Mouse (Mus musculus) lung, postnatal 0 days (tissue): ENCODE measurements around the gene Safb. TPM values are rescaled to one million over a fixed set of nuclear protein-coding genes. Genes with fewer than 3 reads are reported as not detected.
"Not testable (repeated sequence)": the region's sequence is repeated elsewhere in the genome, so short reads cannot be mapped to it uniquely, and the experiment has no call there.

ENCODE experiments used
- ATAC-seq: fragments of 200-750 bp; cut with Nextera tagmentation; 2 replicates; pipeline ENCODE4 v1.8.0; 2017; ENCODE audit warnings: moderate library complexity
- DNase-seq: peaks from one replicate; pipeline ENCODE4 v3.0.0-alpha.2; 2016; ENCODE audit warnings: low spot score
- H3K27ac ChIP-seq: fragments of 300-500 bp; sonication (generic); 2 replicates; pipeline ENCODE4 v1.5.1; 2014; ENCODE audit warnings: antibody characterized with exemption, mild to moderate bottlenecking, low read length, mixed read lengths
- H3K27me3 ChIP-seq: fragments of 300-500 bp; sonication (generic); replicated peaks from 2 replicates; pipeline ENCODE4 v1.6.1; 2014; ENCODE audit warnings: low read length, mixed read lengths; ENCODE audit not compliant: insufficient read depth
- H3K36me3 ChIP-seq: fragments of 300-500 bp; sonication (generic); 2 replicates; pipeline ENCODE4 v1.6.1; 2014; ENCODE audit warnings: low read length, mixed read lengths; ENCODE audit not compliant: insufficient read depth
- H3K4me1 ChIP-seq: fragments of 300-500 bp; sonication (generic); 2 replicates; pipeline ENCODE4 v1.6.1; 2014; ENCODE audit warnings: antibody characterized with exemption, low read depth, low read length, mixed read lengths; ENCODE audit not compliant: insufficient read depth
- H3K4me2 ChIP-seq: fragments of 300-500 bp; sonication (generic); replicated peaks from 2 replicates; pipeline ENCODE4 v1.6.1; 2014; ENCODE audit warnings: low read depth, mild to moderate bottlenecking, low read length, moderate library complexity, mixed read lengths
- H3K4me3 ChIP-seq: fragments of 300-500 bp; sonication (generic); 2 replicates; pipeline ENCODE4 v1.5.1; 2014; ENCODE audit warnings: low read depth, low read length
- H3K9ac ChIP-seq: fragments of 300-500 bp; sonication (generic); replicated peaks from 2 replicates; pipeline ENCODE4 v1.6.1; 2014; ENCODE audit warnings: low read depth, mild to moderate bottlenecking
- H3K9me3 ChIP-seq: fragments of 300-500 bp; sonication (generic); 2 replicates; pipeline ENCODE4 v1.6.1; 2016; ENCODE audit warnings: low read length, mixed read lengths
- CTCF ChIP-seq: IDR thresholded peaks from 2 replicates; pipeline ENCODE4 v1.5.1; 2016; ENCODE audit warnings: antibody characterized with exemption, mild to moderate bottlenecking
- EP300 ChIP-seq: IDR thresholded peaks from 2 replicates; pipeline ENCODE4 v1.6.1; 2016; ENCODE audit warnings: antibody characterized with exemption, mild to moderate bottlenecking, control low read depth
- WGBS: fragments of 180-500 bp; shearing (Covaris S2); extraction: QIAGEN DNeasy Blood & Tissue Kit; methylation state at CpG from one replicate; pipeline ENCODE4 v1.1.7; 2014; 5-methylcytosine and 5-hydroxymethylcytosine counted together
- polyA plus RNA-seq: library from polyadenylated mRNA; unstranded; fragments of >200 nt; fragmentation: Nextera tagmentation; extraction: Ambion mirVana; gene quantifications from 2 replicates; pipeline ENCODE4 v1.2.1, GENCODE M21; 2015

Safb gene
- polyA plus RNA-seq, 1 experiment from 2014 or later = 43.4 TPM

- H3K4me2 ChIP-seq = peak within 1 kb of the TSS; percentile 74
- peak within 1 kb of the TSS; percentile 90 for H3K27ac ChIP-seq
- H3K4me3 ChIP-seq = peak within 1 kb of the TSS; percentile 65
- DNase-seq (peak; percentile 95), ATAC-seq (peak; percentile 61)
- peaks cover 14% of the 10 kb centered on the region for H3K4me1 ChIP-seq
- H3K27me3 ChIP-seq = no peaks in the 10 kb centered on the region
- TF ChIP-seq EP300 (peak; percentile 29; the same call in 1 of the 2 replicates), CTCF (peak; percentile 98)
- WGBS = under 1% methylated on average over 52 of the region's 52 CpGs
- peaks cover 5% of the 10 kb centered on the region; the same call in 1 of the 2 replicates for H3K36me3 ChIP-seq
- H3K9me3 ChIP-seq = no peaks in the 10 kb centered on the region
- peak within 1 kb of the TSS; percentile 72 for H3K9ac ChIP-seq
These were observed 28.7 kb downstream of the Safb start, which contains the start of gene Rpl36 for GRCm38 (mm10) chr17:56613236-56613844. Rpl36 (plus strand) TSS chr17:56613416.

- peak overlapping the region; percentile 74 for H3K4me2 ChIP-seq
- H3K27me3 ChIP-seq, H3K9me3 ChIP-seq, ATAC-seq, DNase-seq: not testable (repeated sequence)
- peak overlapping the region; percentile 65 for H3K4me3 ChIP-seq
- H3K4me1 ChIP-seq = peaks cover 11% of the 10 kb centered on the region; the same call in 1 of the 2 replicates
- WGBS = under 1% methylated on average over 22 of the region's 26 CpGs
- peaks cover 10% of the 10 kb centered on the region; the same call in 1 of the 2 replicates for H3K36me3 ChIP-seq
- peak overlapping the region; percentile 90 for H3K27ac ChIP-seq
- H3K9ac ChIP-seq = peak overlapping the region; percentile 72
These were observed 29.3 kb downstream of the Safb start for GRCm38 (mm10) chr17:56613893-56614292.

GRCm38 (mm10) chr17:56614391-56615135, 29.9 kb downstream of the Safb start:
- 19% methylated on average over 14 of the region's 14 CpGs for WGBS
- TF ChIP-seq CTCF (no peak), EP300 (no peak)
- Histone ChIP-seq H3K4me2 (peak overlapping the region; percentile 74), H3K9ac (peak overlapping the region; percentile 72), H3K9me3 (no peaks in the 10 kb centered on the region), H3K27me3 (no peaks in the 10 kb centered on the region), H3K27ac (no peak overlapping the region; the same call in 1 of the 2 replicates), H3K4me1 (peaks cover 11% of the 10 kb centered on the region; the same call in 1 of the 2 replicates), H3K36me3 (peaks cover 11% of the 10 kb centered on the region; the same call in 1 of the 2 replicates), H3K4me3 (peak overlapping the region; percentile 65)
- DNase-seq (no peak), ATAC-seq (no peak)

GRCm38 (mm10) chr17:56615136-56615784, 30.6 kb downstream of the Safb start:
- 79% methylated on average over 11 of the region's 11 CpGs for WGBS

DNA sequence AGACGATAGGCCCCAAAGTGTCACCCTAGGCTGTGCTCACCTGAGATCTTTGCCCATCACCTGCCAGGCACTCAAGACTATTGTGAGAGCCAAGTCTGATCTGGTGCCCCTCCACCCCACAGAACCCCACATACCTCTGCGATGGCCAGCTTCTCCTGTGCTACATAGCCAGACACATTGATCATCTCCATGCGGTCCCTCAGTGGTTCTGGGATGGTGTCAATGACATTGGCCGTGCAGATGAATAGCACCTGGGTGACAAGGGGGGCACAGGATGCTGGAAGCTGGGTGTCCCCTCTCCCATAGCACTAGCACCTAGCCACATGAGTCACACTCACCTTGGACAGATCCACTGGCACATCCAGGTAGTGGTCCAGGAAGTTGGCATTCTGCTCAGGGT, 31.2 kb downstream of the Safb start:
- no peaks in the 10 kb centered on the region for H3K9me3 ChIP-seq
- H3K27ac ChIP-seq = no peak overlapping the region
- H3K4me3 ChIP-seq = no peak overlapping the region
- no peak for DNase-seq
- H3K9ac ChIP-seq = no peak overlapping the region
- H3K4me2 ChIP-seq = no peak overlapping the region
- peaks cover 13% of the 10 kb centered on the region; the same call in 1 of the 2 replicates for H3K36me3 ChIP-seq
- no peaks in the 10 kb centered on the region for H3K27me3 ChIP-seq
- TF ChIP-seq EP300 = no peak
- TF ChIP-seq CTCF = no peak
- no peak for ATAC-seq
- WGBS = 95% methylated on average over 4 of the region's 4 CpGs
- H3K4me1 ChIP-seq = peaks cover 6% of the 10 kb centered on the region; the same call in 1 of the 2 replicates

More at GRCm38 (mm10) chr17:56615136-56615784, 30.6 kb downstream of the Safb start:
- peaks cover 8% of the 10 kb centered on the region; the same call in 1 of the 2 replicates for H3K4me1 ChIP-seq
- no peaks in the 10 kb centered on the region for H3K27me3 ChIP-seq
- H3K9me3 ChIP-seq = no peaks in the 10 kb centered on the region
- H3K27ac ChIP-seq = no peak overlapping the region
- ATAC-seq (no peak), DNase-seq (no peak)
- H3K36me3 ChIP-seq = peaks cover 11% of the 10 kb centered on the region; the same call in 1 of the 2 replicates
- no peak overlapping the region for H3K4me3 ChIP-seq
- no peak for TF ChIP-seq CTCF
- TF ChIP-seq EP300 = no peak
- H3K9ac ChIP-seq = no peak overlapping the region
- no peak overlapping the region for H3K4me2 ChIP-seq

DNA sequence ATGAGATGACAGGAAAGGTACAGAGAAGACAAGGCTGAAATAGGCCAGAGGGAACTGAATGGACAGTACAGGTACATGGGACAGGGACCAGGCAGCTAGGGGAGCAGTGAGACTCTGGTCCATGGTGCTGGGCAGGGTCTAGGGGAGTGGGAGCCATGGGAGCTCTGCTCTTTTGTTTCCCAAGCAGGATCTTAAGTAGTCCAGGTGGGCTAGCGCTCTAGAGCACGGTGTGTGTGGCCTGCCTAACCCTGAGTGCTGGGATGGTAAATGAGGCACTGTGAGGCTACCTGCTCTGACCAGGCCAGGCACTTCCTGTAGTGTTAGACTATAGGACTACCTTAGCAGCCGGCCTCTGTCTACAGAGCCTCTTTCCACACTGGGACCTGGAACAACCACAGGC, 32.1 kb downstream of the Safb start:
- Histone ChIP-seq H3K9me3 (no peaks in the 10 kb centered on the region), H3K4me1 (peaks cover 6% of the 10 kb centered on the region; the same call in 1 of the 2 replicates), H3K4me2 (no peak overlapping the region), H3K27ac (no peak overlapping the region), H3K27me3 (no peaks in the 10 kb centered on the region), H3K4me3 (no peak overlapping the region), H3K9ac (no peak overlapping the region), H3K36me3 (peaks cover 15% of the 10 kb centered on the region; the same call in 1 of the 2 replicates)
- WGBS = 93% methylated on average over 3 of the region's 3 CpGs
- ATAC-seq = no peak
- TF ChIP-seq CTCF (no peak), EP300 (no peak)
- DNase-seq = no peak
